Mouse (Mus musculus) neural tube, embryonic 10.5 days (tissue): ENCODE measurements around the gene Zbtb22.
"Not testable (repeated sequence)": the region's sequence is repeated elsewhere in the genome, so short reads cannot be mapped to it uniquely, and the experiment has no call there.

Experiments
- DNase-seq: peaks from one replicate; pipeline ENCODE4 v3.0.0-alpha.2; 2017; ENCODE audit warnings: low spot score; ENCODE audit errors: extremely low spot score

Zbtb22 gene

DNA sequence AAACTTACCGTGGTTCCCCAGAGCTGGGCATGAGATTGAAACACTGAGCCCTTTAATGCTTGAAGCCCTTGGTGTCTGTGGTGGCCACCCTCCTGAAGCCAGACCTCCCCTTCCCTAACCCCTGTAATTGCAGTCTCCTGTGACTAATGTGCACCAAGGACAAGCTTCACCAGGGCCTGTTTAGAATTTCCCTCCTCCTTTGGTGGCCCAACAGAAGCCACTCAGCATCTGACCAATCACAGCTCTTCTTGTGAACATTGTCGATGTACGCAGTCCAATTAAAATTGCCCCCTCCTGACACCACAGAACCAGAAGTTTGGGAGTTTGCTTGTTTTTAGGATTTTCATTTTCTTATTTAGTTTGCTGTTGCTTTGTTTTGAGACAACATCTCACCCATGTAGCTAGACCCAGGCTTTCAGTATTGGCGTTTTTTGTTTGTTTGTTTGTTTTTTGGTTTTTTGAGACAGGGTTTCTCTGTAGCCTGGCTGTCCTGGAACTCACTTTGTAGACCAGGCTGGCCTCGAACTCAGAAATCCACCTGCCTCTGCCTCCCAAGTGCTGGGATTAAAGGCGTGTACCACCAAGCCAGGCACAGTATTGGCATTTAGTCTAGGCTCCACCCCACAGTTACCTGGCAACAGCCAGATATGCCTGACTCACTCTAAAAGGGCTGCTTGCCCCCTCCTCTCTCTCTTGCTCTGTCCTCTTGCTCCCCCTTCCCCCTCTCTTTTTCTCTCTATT is 11.6 kb upstream of the Zbtb22 start:
- DNase-seq = not testable (repeated sequence)

DNA sequence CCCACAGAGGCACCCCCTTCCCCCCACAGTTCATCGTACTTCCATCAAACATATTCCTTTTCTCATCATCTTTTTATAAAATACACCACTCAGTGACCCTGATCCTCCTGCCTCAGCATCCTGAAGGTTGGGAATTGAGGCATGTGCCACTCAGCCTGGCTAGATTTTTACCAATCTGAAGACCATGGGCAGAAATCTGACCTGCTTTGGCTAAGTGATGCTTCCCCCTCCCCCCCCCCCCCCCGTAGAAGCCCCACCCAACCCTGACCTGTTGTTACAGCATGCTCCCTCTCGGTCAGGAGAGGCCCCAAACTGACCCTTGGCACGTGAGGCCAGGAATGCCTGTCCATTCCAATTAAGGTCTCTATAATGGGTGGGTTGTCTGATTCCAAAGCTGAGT is 10.9 kb upstream of the Zbtb22 start, which contains the start of gene Platr17:
TSS of gene Platr17 (plus strand) at position 301 of the 400 bp plus-strand sequence.
- DNase-seq = not testable (repeated sequence)

DNA sequence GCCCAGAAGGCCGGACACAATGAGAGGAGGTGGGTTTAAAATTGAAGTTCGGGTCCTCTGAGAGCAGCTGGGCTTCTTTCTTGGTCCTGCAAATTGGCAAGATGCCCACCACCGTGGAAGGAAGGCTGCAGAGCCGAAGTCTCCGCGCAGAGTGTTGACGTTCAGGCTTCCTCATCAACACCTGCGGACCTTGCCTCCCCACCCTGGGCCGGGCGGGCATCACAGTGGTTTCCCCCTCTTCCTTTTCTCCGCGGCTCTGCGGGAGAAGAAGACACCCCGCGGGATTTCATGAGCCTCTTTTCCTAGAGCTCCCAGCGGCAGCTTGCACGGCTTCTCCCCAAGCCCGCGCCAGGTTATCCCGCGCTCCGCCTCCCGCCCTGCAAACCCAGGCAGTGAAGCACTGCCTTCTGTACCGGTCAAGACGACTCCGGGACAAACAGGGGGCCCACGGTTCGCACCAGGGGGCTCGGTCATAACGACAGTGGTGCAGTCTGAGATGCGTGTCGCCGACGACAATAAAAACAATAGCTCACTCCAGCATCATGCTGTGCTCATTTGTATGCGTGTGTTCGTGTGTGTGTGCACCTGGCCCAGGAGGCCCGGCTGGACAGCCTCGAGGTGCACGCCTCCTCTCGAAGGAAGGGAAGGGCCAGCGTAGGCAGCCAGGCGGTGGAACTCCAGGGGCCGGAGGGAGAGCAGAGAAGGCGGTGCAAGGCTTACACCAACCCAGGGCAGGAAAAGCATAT is 7.2 kb upstream of the Zbtb22 start:
- no peak for DNase-seq

DNA sequence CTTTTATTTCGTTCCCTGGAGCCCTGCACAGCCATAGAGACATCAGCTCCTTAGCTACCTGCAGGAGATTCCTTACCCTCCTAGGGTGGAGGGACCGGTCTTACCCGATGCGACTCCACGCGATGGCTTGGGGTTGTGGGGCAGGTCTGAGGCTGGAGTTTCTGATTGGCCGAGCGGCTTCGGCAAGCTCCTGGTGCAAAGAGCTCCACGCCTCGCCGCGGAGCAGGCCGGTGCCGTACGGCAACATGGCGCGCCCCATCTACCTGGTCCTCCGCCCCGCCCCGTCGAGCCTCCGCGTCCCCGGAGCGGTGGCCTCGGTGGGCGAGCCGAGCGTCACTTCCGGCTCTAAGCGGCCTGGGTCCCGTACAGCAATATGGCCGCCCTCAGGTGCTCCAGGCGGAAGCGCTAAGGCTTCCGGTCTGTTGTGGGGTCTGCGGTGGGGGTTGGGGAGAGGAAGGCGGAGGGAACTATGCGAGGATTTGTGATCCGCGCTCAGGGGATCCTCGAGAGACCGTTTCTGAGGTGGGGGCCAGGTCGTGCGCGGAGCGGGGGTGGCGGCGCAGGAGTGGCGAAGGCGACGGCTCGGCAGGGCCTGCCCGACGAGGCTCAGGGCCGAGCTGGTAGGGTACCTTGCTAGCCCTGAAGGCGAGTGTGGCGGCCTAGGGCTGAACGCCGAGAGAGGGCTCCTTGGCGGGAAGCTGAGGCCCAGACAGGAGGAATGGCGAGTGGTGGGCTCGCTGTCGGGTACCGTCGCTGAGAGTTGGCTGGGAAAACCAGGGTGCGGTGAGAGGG is 6.4 kb upstream of the Zbtb22 start, which contains the start of gene Daxx:
TSS of gene Daxx (plus strand) at position 338 of the 792 bp plus-strand sequence.
- peak; percentile 98 for DNase-seq

DNA sequence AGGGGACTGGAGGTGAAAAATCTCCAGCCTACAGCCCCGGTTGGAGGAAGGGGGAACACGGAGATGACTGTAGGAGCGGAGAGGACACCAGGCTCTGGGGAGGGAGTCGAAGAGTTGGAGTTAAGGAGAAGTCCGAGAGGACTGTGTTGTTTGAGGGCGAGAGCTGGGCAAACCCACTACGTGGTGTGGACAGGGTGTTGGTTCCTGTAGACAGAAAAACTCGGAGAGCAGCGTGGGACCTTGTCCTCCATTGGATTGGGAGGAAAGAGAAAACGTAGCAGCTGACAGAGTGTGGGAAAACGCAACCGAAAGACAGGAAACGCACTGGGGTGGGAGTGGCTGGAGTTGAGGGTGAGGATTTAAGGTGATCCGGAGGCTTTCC is 5.8 kb upstream of the Zbtb22 start:
- DNase-seq = no peak

DNA sequence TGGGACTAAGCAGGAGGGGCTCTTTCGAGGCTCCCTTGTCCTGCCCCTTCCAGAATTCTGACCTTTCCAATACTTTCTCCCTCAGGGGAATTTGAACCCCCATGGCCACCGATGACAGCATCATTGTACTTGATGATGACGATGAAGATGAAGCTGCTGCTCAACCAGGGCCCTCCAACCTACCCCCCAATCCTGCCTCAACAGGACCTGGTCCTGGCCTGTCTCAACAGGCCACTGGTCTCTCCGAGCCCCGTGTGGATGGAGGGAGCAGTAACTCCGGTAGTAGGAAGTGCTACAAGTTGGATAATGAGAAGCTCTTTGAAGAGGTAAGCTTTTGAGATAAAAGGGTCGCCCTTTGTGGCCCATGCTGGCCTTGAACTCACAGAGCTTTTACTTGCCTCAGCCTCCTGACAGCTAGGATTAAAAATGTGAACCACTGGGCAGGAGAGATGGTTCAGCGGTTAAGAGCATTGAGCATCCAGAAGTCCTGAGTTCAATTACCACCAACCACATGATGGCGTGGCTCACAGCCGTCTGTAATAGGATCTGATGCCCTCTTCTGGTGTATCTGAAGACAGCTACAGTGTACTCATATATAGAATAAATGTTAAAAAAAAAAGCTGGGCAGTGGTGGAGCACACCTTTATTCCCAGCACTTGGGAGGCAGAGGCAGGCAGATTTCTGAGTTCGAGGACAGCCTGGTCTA is 5.2 kb upstream of the Zbtb22 start:
- DNase-seq = no peak

DNA sequence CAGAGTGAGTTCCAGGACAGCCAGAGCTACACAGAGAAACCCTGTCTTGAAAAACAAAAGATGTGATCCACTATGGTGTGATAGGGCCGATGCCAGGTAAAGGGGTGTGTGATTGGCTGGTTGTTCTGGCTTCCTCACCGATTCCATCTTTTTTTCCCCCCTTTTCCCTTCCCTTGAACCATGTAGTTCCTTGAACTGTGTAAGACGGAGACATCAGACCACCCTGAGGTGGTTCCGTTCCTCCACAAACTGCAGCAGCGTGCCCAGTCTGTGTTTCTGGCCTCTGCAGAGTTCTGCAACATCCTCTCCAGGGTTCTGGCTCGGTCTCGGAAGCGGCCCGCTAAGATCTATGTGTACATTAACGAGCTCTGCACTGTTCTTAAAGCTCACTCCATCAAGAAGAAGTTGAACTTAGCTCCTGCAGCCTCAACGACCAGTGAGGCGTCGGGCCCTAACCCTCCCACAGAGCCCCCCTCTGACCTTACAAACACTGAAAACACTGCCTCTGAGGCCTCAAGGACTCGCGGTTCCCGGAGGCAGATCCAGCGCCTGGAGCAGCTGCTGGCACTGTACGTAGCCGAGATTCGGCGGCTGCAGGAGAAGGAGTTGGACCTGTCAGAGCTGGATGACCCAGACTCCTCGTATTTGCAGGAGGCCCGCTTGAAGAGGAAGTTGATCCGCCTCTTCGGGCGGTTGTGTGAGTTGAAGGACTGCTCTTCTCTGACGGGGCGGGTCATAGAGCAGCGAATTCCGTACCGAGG is 4.5 kb upstream of the Zbtb22 start:
- DNase-seq = no peak

DNA sequence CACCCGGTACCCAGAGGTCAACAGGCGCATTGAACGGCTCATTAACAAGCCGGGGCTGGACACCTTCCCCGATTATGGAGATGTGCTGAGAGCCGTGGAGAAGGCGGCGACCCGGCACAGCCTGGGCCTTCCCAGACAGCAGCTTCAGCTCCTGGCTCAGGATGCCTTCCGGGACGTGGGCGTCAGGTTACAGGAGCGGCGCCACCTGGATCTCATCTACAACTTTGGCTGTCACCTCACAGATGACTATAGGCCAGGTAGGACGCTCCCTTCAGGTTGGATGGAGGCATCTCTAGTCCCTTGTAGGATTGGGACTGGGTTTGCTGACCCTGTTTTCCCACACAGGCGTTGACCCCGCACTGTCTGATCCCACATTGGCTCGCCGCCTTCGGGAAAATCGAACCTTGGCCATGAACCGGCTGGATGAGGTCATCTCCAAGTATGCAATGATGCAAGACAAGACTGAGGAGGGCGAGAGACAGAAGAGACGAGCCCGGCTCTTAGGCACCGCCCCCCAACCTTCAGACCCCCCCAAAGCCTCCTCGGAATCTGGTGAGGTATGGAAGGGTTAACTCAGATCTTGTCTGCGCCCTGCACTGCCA is 3.8 kb upstream of the Zbtb22 start:
- DNase-seq = no peak

DNA sequence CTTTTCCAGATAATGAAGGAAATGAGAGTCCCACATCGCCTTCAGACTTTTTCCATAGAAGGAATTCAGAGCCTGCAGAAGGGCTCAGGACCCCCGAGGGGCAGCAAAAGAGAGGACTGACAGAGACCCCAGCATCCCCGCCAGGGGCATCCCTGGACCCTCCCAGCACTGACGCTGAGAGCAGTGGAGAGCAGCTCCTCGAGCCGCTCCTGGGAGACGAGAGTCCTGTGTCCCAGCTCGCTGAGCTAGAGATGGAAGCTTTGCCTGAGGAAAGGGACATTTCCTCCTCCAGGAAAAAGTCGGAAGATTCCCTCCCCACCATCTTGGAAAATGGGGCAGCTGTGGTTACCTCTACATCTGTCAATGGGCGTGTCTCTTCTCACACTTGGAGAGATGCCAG is 2.4 kb upstream of the Zbtb22 start:
- DNase-seq = no peak

DNA sequence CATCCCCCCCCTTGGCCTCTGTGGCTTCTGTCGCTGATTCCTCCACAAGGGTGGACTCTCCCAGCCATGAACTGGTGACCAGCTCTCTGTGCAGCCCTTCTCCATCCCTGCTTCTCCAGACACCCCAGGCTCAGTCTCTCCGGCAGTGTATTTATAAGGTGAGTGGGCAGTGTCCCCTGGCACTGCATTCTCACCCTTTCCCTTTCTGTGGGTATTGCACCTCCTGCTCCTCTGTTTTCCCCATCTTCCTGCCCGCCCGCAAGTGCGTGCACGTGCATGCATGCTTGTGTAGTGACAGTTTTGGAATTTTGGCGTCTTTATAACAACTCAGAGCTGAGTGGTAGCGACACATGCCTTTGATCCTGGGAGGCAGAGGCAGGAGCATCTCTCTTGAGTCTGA is 1.8 kb upstream of the Zbtb22 start:
- DNase-seq = no peak

DNA sequence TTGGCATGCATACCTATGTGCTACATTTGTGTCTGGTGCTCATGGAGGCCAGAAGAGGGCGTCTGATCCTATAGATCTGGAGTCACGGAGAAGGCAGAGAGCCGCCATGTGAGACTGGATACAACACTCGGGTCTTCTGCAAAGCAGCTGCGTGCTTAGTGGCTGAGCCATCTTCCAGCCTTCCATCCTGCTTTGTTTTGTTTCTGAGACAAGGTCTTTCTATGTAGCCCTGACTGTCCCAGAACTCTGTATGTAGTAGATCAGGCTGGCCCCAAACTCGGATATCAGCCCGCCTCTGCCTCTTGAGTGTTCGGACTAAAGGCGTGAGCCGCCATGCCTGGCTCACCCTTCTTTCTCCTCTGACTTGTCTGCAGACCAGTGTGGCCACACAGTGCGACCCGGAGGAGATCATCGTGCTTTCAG is 724 bp upstream of the Zbtb22 start:
- DNase-seq = no peak

DNA sequence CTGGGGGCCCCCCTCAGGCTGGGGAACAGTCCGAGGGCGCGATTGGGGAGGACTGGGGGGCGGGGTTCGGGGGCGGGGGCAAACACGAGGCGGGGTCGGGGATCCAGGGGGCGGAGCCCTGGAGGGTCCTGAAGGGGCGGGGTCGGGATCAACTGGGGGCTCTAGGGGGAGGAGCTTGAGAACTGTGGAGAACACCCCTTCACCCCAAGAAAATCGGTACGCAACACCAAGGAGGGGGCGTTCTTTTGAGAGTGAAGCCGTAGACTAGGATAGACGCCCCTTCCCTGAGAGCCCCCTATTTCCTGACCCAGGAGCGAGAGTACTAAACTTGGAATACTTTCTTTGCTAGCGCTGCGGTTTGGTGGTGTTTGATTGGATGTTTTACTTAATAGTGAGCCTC is 590 bp downstream of the Zbtb22 start:
- no peak for DNase-seq

DNA sequence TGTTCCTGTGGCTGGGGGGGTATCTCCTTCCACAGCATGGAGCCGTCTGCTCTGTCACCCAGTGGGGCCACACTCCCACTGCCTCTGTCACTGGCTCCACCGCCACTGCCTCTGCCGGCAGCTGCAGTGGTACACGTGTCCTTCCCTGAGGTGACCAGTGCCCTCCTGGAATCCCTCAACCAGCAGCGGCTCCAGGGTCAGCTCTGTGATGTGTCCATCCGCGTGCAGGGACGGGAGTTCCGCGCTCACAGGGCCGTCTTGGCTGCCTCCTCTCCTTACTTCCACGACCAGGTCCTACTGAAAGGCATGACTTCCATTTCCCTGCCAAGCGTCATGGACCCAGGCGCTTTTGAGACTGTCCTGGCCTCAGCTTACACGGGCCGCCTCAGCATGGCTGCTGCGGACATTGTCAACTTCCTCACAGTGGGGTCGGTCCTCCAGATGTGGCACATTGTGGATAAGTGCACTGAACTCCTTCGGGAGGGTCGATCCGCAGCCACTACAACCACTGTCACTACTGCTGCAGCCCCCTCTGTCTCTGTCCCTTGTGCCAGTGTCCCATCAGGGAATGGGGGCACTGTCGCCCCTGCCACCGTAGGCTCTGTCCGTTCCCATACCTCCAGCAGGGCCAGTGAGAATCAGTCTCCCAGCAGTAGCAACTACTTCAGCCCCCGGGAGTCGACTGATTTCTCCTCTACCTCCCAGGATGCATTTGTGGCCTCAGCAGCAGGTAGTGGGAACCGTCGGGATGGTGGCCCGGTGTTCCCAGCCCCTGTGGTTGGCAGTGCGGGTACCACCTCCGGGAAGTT is 1.3 kb downstream of the Zbtb22 start:
- no peak for DNase-seq

DNA sequence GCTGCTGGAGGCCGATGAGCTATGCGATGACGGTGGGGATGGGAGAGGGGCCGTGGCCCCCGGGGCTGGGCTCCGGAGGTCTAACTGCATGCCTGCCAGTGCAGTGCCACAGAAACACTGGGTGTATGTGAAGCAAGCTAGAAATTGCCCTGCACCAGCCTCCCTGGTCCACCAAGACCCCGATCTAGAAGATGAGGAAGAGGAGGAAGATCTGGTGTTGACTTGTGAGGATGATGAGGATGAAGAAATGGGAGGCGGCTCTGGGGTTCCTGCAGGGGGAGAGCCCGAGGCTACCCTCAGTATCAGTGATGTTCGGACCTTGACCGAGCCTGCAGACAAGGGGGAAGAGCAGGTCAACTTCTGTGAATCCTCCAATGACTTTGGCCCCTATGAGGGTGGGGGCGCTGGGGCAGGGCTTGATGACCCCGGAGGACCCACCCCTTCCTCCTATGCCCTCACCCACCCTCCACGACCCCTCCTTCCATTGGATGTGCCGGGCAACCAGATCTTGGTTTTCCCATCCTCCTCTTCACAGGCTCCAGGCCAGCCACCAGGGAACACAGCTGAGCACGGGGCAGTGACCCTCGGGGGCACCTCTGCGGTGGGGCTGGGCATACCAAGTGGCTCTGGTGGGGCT is 2.1 kb downstream of the Zbtb22 start:
- DNase-seq = no peak

DNA sequence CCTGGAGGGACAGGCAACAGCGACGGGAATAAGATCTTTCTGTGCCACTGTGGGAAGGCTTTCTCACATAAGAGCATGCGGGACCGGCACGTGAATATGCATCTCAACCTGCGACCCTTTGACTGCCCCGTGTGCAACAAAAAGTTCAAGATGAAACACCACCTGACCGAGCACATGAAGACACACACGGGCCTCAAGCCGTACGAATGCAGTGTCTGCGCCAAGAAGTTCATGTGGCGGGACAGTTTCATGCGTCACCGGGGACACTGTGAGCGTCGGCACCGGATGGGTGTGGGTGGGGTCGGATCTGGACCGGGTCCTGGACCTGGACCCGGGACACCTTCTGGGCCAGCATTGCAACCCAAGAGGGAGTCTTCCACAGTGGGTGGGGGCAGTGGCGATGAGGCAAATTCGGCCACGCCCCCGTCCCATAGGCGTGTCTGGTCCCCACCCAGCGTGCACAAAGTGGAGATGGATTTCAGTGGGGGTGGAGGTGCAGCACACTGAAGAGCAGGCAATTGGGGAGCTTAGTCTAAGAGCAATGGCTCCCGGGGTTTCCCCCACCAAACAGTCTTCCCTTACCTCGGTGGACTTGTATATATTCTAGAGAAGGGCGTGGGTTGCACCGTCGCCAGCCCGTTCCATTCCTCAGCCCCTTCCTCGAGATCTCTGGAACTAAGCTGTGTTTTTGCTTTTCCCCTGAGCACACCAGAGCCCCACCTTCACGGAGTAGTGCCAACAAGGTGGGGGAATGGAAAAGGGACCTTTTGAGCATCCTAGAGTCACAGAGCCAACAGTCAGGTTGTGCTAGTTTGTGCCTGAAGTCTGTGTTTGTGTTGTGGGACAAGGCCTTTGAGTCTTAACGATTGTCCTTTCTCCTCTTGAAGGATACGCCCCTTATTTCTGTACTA is 2.8 kb downstream of the Zbtb22 start:
- no peak for DNase-seq

DNA sequence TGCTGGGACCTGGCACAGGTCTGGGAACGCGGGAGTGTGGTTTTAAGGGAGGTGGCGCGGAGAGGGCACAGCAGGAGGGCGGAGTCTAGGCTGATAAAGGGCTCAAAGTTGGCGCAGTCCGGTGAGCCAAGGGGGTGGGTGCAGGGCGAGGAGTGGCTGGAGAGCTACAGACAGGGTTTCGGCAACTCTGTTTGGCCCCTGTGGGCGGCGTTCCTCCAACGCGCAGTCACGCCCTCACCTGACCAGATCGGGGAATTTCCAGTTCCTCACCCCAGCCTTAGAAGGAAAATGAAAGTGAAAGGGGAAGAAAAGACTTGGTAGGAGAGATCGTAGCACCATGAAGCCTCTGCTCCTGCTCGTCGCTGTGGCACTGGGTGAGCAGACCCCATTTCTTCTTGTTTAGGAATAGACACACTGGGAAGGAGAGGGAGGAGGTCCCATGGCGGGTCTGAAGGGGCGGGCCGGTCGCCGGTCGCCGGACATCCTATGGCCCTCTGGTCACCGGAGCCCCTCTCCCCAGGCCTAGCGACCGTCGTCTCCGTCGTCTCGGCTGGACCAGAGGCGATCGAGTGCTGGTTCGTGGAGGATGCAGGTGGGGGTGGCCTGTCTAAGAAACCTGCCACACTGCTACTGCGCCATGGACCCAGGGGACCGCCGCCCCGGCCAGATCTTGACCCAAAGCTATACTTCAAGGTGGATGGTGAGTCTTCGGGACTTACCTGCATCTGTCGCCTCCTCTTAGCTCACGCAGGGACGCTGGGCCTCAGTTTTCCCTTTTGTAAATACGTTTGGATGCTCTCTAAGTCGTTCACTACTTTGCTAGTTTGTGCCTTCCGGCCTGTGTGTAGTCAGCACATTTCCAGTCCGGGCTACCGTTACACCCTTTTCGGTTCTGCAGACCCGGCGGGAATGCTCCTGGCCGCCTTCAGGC is 3.9 kb downstream of the Zbtb22 start:
- DNase-seq = peak; percentile 51
